Mouse (Mus musculus): ENCODE measurements around the gene Slx1b.
"Not testable (repeated sequence)": the region's sequence is repeated elsewhere in the genome, so short reads cannot be mapped to it uniquely, and the experiment has no call there.

Gene Slx1b

DNA sequence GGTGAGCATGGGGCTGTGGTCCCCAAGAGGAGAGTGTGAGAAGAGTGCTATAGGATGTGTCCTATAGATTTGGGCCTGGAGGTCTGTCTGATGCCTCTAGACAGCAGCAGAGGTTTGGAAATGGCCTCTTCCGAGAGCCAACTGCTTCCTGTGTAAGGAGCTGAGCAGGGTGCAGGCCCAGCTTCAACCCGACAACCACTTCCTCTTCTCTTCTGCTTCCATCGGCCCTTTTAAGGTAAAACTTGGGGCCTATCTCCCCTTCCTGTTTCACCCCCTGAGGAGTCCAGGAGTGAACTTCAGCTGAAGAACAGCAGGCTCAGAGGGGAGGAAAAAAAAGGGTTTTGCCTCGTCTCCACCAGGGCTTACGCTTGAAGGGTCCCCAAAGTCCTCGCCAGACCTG, 6.8 kb upstream of the Slx1b start:
- DNase-seq = no peak

- no peak for DNase-seq
Measured at GRCm38 (mm10) chr7:126701559-126702357, 6.2 kb upstream of the Slx1b start.

GRCm38 (mm10) chr7:126701070-126701469, 5.5 kb upstream of the Slx1b start:
- DNase-seq = peak; percentile 95

DNA sequence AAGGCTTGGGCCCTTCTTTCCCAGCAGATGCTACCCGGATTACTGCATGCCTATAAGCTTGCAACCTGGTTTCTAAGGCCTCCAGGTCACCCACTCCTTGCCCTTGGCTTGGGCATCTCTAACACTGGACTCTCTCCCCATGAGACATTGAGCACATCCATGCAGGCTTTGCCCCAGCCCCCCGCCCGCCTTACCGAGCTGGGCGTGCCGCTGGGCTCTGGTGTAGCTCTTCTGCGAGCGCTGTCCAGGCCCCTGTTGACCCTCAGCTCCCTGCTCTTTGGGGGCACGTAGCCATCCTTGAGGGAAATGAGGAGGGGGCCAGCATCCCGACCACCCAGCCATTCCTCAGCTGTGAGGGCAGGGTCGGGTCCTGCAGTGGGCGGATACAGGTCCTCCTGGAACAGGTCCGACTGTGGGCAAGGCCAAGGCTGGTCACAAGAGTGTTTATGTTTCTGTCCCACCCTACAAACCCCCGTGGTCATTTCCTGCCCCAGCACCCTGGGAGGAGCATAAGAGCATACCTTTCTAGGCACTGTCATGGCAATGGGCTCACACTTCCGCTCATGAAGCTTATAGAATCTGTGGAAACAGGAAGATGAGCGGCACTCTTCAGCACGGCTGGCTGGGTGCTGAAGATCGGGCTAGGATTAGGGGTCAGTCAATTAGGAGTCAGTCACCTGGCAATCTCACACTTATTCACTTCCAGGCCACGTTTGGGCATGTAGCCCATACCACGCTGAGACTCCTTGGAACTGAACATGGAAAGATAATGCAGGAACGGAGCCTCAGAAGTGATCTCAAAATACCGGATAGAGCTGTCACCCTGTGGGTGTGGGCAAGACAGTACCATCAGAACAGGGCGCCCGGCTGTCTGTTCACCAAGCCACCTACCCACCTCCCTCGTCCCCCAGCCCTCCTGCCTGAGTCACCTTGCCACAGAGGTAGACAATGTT, 4.8 kb upstream of the Slx1b start:
- DNase-seq = no peak

- DNase-seq = no peak
Measured at GRCm38 (mm10) chr7:126697838-126698237, 2.3 kb upstream of the Slx1b start.

DNA sequence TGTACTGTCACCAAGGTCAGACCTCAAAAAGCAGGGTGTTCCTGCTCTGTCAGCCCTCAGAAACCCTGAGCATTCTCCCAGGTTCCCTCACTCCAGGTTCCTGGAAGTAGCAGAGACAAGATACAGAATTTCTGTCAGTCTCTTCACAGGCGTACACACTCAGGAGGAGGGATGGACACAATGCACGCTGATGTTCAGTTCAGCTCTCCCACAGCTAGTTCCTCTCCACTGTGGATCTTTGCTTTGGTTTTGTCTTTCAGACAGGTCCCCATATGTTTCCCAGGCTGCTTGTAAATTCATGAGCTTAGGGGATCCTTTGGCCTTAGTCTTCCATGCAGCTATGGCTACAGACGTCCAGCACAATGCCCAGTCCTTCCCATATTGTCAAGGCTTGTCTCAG, 1.3 kb upstream of the Slx1b start:
- DNase-seq = no peak

DNA sequence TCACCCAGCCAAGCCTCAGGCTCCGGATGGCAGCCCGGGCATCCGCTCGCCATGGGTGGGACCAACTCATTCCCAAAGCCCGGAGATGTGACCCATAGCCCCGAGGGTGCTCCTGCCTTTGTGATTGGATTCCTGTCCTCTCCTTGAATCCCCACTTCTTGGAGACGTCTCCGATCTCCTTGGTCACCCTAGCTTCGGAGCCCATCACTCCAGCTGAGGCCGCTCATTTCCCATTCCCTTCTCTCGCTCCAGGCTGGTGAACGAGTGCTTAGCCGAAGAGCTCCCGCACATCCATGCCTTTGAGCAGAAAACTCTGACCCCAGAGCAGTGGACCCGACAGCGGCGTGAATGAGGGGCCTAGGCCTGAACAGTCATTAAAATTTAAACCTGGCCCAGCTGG, 719 bp upstream of the Slx1b start:
- DNase-seq = no peak

- DNase-seq = peak; percentile 82
Measured at GRCm38 (mm10) chr7:126695210-126695611, 373 bp downstream of the Slx1b start, which contains the start of gene Bola2. TSS of gene Bola2 (plus strand) at chr7:126695401.

- no peak for DNase-seq
Measured at GRCm38 (mm10) chr7:126694441-126695051, 1.0 kb downstream of the Slx1b start.

- no peak for DNase-seq
Measured at GRCm38 (mm10) chr7:126693781-126694180, 1.8 kb downstream of the Slx1b start.

- peak; percentile 93 for DNase-seq
Measured at GRCm38 (mm10) chr7:126693256-126693655, 2.3 kb downstream of the Slx1b start.

- no peak for DNase-seq
Measured at GRCm38 (mm10) chr7:126692426-126692825, 3.2 kb downstream of the Slx1b start.

DNA sequence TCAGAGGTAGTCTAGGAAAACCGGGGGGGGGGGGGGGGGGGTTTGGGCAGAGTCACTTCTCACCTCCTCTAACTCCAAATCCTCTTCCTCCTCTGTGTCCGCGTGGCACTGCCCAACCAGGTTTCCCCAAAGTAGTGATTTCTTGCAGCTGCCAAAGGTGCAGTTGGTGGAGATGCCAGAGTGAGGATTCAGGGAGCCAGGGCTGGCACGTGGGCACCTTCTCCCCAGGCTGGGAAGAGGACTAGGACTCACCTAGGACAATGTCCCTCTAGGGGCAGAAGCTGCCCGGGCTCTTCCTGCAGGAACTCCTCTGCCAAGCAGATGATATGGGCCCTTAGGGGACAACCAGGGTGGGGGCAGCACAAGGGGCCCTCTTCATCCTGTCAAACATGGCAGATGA, 3.9 kb downstream of the Slx1b start:
- DNase-seq = no peak

DNA sequence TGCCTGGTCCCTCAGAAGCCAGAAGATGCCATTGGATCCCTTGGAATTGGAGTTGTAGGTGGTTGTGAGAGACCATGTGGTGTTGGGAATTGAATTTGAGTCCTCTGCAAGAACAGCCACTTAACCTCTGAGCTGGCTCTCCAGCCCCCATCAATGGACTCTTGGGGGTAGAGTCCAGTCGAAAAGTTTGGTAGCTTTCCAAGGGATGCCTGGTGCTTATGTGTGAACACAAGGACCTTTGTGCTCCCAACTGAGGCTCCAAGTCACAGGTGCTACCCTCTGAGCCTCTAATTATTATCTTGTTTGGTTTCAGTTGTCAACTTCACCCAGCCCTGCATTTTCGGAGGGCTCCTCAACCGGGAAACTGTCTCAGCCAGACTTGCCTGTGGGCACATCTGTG, 4.8 kb downstream of the Slx1b start:
- DNase-seq = no peak

- no peak for DNase-seq
Measured at GRCm38 (mm10) chr7:126689021-126689420, 6.6 kb downstream of the Slx1b start.

DNA sequence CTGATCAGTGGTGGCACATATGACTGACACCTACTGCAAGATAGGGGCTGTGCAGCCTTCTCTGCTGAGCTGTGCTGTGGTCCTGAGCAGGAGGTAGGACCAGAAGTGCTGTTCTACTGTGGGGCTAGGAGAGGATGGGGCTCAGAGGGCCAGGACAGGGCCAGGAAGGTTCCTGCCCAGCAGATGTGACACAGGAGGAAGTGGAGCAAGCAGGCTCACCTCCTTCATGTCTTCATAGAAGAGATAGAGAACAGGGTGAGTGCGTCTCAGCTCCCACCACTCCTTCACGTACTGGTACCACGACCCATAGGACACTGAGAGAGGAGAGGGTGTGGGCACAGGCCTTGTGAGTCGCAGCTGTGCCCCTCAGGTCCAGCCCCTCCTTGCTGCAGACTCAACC, 7.4 kb downstream of the Slx1b start:
- not testable (repeated sequence) for DNase-seq

- DNase-seq = peak; percentile 54
Measured at GRCm38 (mm10) chr7:126681221-126681620, 14.4 kb downstream of the Slx1b start.

DNA sequence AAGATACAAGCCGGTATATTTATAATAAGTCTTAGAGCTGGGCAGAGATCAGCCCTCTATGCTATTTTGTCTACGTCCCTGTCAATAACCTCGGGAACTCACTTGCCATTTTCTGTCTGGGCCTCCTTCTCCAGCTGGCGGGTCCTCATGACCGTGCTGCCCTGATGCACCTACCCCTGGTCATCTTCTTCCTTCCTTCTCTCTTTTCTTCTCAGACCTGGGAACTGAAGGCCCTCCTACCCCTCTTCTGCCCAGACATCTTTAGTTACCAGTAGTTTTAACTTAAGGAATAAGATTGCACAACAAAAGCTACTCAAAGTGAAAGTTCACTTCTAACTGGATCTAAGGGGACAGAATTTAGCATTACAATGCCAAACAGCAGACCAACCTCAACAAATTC, 15.9 kb downstream of the Slx1b start:
- DNase-seq = no peak

- DNase-seq = peak; percentile 54
Measured at GRCm38 (mm10) chr7:126678545-126679341, 16.8 kb downstream of the Slx1b start.

GRCm38 (mm10) chr7:126676631-126677220, 18.9 kb downstream of the Slx1b start:
- DNase-seq = no peak

DNA sequence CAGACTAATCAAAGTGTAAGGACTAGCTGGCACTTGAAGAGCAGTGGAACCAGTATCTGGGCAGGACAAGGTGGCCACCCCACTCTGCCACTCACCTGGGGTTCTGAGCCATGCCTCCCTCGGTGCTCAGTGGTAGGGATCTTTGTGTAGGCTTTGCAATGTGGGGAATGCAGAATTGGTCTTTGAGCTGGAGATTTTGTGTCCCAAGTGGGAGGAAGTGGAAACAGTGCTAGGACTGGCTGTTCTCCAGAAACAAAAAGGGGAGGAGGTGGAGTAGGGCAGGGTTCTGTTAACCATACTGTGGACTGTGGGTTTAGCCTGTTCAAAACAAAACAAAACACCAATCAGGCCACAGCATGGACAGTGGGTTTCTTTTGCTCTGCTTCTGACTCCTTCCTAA, 19.4 kb downstream of the Slx1b start, which contains the start of gene Sult1a1:
Gene Sult1a1, minus strand, starts transcription at position 226 of the 400 bp plus-strand sequence.
- peak; percentile 61 for DNase-seq

DNA sequence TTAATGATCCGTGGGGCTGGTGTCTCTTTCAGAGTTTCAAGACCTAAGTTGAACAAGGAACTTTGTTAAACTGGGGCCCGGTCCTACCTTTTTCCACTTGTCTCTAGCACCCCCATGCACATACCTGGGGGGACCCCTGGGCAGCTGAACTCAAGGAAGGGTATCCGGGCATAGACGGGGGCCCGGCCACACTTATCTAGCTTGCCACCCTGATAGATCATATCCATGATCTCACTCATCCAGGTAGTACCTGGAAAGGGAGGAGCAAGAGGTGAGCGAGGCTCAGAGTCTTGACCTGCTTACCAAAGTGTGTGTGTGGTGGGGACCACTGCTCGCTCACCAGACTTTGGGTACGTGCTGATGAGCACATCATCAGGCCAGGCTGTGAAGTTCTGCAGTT, 20.5 kb downstream of the Slx1b start:
- DNase-seq = no peak

All from kidney, postnatal 10 days (tissue).